Mouse (Mus musculus): ENCODE measurements around the gene Nbl1. TPM values are rescaled to one million over a fixed set of nuclear protein-coding genes. Genes with fewer than 3 reads are reported as not detected.

The Nbl1 gene
- 10 to 100 TPM; 19.6 to 20.8 TPM for total RNA-seq (2021)

GRCm38 (mm10) chr4:139092356-139093195, at the start of gene Nbl1:
Gene Nbl1, minus strand, starts transcription at chr4:139092993.
- DNase-seq: peak; percentile 74

DNA sequence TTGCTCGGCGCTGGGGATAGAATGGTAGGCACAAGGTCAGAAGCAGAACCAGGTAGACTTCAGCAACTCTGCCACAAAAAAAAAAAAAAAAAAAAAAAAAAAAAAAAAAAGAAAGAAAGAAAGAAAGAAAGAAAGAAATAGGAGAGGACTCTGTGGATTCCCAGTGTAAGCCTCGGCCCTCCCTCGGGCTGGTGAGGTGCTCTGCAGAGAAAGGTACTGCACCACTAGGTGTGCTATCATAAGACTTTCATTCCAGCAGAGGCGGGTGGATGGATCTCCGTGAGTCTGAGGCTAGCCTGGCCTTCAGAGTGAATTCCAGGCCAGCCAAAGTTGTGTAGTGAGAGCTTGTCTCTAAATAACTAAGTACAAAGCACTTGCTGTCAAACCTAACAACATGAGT, 49.0 kb upstream of the Nbl1 start:
- no peak for DNase-seq

- DNase-seq: no peak
Measured at GRCm38 (mm10) chr4:139140267-139140666, 47.5 kb upstream of the Nbl1 start.

GRCm38 (mm10) chr4:139136011-139136410, 43.2 kb upstream of the Nbl1 start:
- DNase-seq: no peak

- no peak for DNase-seq
Measured at GRCm38 (mm10) chr4:139133109-139133508, 40.3 kb upstream of the Nbl1 start.

DNA sequence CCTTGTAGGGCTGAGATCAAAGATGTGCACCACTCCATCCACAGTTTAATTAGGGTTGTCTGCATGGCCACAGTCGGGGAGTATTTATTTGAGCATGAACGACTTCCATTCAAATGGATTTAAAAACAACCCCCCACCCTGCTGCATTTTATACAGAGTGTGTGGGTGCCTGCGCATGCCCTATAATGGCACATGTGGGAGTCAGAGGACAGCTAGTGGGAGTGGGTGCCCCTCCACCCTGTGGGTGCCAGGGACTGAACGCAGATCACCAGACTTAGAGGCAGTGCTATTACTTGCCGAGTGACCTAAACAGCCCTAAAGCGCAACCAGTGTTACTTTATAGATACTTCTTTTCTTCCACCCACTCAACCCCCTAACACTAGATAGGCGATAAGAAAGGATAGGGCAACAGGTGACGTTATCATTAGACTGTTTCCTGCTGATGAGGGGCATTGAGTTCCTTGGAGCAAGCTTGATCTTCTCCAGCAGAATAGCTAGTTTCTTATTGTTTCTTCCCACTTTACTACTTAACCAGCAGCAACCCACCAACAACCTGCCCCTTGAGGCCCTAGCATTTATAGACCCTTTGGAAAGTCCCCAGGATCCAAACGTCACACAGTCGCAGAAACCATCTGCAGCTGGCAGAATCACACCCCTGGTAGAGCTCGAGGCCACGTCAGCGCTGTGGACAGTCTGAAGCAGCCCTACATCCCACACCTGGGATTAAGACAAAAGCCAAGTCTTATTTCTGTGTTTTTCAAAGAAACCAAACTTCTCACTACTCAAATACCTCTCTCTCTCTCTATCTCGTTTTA, 39.3 kb upstream of the Nbl1 start:
- no peak for DNase-seq

- DNase-seq: peak; percentile 98
Measured at GRCm38 (mm10) chr4:139130701-139131549, 38.1 kb upstream of the Nbl1 start, which contains the start of gene Minos1. Gene Minos1, minus strand, starts transcription at chr4:139131113.

DNA sequence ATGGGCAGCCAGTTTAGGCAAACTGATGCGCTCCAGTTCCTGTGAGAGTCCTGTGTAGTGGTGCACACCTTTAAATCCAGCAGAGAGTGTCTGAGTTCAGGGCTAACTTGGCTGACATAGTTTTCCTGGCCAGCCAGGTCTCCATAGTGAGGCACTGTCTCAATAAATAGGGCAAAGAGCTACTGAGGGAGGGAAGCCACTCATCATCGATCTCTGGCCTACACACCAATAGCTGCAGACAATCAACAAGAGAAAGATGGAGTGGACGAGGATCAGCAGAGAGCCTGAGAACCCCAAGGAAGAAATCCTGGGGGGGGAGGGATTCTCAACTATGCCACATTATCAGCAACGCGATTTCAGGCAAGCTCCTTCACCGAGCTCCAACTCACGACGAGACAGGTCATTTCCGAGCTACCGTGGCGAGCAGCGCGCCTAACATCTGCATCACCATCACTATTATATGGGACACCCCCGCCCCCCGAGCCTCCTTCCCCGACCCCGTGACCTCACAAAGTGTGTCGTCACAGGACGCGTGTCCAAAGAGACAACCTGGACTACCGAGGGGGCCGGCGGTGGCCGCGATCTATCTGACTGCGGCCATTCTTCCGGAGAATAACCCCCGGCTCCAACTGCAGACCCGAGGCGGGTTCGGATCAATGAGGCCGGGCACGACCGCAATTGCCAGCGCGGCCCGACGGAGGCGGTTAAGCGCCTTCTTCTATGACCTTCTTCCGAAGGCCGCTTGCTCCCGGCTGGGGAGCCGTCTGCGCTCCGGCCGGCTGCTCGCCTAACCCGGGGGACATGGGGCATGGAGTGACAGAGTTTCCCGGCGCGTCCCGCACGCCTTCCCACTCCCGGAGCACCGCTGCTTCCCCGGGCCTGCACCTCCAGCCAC, 37.3 kb upstream of the Nbl1 start:
- DNase-seq: peak; percentile 58

DNA sequence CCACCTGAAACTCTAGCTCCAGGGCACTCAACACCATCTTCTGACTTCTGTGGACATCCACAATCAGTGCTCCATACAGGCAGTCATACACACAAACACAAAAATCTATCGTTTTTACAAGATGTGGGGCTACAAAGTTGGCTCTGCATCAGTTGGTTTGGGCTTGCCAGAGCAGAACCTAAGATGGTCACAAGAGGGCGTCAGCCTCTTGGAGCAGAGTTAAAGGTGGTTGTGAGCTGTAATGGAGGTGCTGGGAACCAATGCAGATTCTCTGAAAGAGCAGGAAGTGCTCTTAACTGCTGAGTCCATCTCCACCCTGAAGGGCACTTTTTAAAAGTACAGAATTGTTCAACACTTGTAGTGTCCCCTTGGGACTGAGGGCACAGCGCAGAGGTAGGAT, 33.7 kb upstream of the Nbl1 start:
- no peak for DNase-seq

DNA sequence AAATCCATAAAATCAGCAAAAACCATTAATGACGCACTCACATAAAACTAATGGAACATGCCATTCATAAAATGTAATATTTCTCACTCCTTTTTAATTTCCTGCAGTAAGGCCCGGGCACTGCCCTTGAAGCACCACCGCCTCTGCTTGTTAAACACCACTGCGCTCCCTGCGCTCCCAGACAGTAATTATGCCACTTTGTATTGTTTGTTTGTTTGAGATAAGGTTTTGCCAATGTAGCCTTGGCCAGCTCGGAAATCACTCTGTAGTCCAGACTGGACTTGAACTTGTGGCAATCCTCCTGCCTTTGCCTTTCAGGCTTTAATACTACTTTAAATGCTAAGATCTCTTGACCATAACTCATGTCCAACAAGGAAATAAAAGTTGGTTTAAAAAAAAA, 32.1 kb upstream of the Nbl1 start:
- no peak for DNase-seq

GRCm38 (mm10) chr4:139122557-139122956, 29.8 kb upstream of the Nbl1 start:
- DNase-seq: no peak

- no peak for DNase-seq
Measured at GRCm38 (mm10) chr4:139120998-139121397, 28.2 kb upstream of the Nbl1 start.

DNA sequence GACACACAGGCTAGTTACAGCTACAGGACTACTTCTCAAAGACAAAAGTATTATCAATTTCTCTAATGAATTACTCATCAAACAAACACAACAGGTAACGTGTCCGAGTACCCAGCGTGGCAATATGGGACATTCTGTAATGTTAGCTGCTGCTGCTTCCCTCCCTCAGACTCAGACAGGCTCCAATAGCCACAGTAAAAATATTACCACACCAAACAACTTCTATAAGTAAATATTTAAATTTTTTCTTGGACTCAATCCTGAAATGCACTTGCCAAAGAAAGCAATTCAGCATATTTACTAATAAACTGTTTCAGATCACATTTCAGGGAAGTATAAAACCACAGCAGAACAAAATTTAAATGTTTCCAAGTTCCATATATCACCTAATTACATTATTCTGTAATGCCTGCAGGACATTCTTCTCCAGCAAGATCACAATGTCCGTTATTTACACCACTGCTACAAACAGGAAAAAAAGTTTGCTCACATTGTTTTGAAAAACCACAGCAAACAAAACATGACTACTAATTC, 27.6 kb upstream of the Nbl1 start:
- DNase-seq: no peak

DNA sequence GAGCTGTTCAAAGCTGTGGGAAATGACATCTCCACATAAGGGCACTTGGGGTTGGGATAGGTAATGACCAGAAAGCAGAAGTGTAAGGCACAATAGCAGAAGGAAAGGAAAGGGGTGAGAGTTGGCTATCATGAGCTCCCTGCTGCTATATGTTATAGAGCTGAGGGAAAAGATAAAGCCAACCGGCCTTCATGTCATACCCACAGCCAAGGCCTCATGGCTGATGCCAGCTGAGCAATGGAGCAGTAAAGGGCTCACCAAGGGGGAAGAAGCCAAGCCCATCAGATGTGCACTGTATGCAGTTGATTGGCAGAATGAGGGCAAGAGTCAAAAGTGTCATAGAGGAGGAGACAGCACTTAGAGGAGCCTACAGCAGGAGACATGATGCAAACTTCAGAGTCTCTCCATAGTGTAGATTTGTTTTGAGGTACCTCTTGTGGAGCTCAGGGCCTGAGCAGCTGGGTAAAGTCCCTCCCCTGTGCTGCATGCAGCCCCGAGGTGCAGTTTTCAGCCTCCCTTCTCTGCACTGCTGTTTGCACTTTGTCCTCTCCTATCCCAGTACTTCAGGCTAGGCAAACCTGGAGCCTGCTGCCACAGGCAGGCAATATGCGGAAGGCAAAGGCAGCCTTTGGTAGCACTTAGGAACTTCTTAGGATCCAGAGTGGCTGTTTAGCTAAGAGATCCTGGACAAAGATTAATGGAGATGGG, 23.7 kb upstream of the Nbl1 start:
- no peak for DNase-seq

DNA sequence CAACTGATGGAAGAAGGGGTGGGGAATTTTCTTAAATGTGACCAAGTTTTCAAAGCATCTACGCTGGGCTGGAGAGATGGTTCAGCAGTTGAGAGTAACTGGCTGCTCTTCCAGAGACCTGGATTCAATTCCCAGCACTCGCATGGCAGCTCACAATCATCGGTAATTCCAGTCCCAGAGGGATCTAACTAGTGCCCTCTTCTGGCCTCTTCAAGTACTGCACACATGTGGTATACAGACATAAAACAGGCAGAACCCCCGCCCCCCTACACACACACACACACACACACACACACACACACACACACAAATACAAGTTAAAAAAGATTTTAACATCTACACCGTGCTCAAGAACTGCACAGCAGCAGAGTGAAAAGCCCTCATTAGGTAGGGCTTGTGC, 22.9 kb upstream of the Nbl1 start:
- DNase-seq: no peak

DNA sequence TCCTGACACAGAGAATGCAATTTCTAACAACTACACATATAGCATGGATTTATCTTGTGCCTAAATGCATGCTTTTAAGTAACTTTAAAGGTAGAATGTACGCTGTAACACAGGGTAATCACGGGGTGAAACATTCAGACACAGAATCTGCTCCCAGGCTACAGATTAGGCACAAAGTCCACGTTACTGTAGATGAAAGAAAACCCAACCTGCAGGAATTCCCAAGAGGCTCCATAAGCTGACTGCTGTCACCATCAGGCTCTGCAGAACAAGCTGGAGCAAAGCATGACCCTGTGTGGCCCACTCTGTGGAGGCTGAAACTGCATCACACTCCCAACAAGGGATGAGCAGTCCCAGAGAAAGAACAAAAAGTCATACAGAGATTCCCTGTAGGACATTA, 19.7 kb upstream of the Nbl1 start:
- DNase-seq: no peak

- DNase-seq: no peak
Measured at GRCm38 (mm10) chr4:139111421-139111820, 18.6 kb upstream of the Nbl1 start.

DNA sequence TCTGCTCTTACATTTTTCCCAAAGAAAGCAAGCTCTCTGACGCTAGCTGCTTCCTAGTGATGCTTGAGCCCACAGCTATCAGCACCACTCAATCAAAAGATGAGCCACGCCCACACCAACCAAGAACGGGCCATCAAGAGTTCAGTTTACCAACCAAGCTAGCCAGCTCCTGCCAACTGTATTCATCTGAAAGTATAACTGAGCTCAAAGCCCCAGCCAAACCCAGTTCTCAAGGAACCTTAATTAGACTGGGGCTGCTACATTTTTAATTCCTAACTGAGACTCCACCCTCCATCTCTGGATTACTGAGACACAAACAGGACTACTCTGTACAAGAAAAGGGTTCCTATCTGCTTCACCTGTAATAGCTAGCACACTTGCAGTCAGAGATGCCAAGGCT, 18.1 kb upstream of the Nbl1 start:
- DNase-seq: no peak

DNA sequence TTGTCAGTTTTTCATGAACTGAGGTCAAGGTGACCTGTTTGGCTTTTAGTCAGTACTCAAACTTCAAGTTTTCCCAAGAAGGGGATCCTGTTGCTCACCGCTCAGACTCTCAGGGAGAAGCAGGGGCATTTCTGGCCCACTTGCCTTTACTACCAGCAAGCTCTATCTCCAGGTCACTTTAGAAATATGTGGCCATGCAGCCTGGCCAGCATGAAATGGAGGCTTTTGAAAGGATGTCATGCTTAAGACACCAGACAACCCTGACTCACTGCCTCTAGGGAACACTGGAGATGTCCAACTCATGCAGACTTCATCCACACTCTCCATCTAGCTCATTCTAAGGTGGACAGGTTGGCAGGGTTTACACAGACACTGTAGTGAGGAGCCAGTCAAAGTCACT, 12.7 kb upstream of the Nbl1 start:
- DNase-seq: no peak

GRCm38 (mm10) chr4:139101546-139101945, 8.8 kb upstream of the Nbl1 start:
- no peak for DNase-seq

DNA sequence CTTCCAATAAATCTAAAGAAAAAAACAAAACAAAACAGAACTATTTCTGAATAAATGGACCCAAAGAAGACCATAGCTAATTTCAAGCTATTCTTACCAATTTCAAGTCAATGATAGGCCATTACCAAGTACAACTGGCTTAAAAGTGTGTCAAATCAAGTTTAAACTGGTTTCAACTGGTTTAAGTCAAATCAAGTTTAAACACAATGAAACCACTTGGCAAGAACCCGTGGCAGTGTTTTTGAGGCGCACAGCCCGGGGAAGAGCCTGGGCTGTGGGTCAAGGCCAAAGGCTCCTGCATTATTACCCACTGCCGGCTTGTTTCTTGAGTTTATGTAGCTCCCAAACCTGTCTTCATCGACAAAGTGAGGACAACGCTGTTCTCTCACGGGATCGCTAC, 7.5 kb upstream of the Nbl1 start:
- no peak for DNase-seq
